Mouse (Mus musculus) E14TG2a.4 (cell line): Measurements from ENCODE around the gene Acy3.
A peak's percentile ranks its signal among the peaks of the same experiment; 100 is the strongest.

Experiments used
- H3K27me3 ChIP-seq: 2 replicates; pipeline ENCODE4 v1.6.1; 2014; ENCODE audit warnings: low read length, control low read depth; ENCODE audit not compliant: insufficient read depth
- H3K36me3 ChIP-seq: 2 replicates; pipeline ENCODE4 v1.6.1; 2014; ENCODE audit warnings: low read length, control low read depth; ENCODE audit not compliant: insufficient read depth
- H3K4me1 ChIP-seq: replicated peaks from 2 replicates; pipeline ENCODE4 v1.6.1; 2014; ENCODE audit warnings: low read depth, low read length, control low read depth
- H3K4me3 ChIP-seq: replicated peaks from 2 replicates; pipeline ENCODE4 v1.5.1; 2014; ENCODE audit warnings: mild to moderate bottlenecking, low read length
- H3K9me3 ChIP-seq: 2 replicates; pipeline ENCODE4 v1.6.1; 2014; ENCODE audit warnings: low read length, control low read depth
- CTCF ChIP-seq: conservative IDR thresholded peaks from 2 replicates; pipeline ENCODE4 v1.5.1; 2014; ENCODE audit warnings: low read length
- NANOG ChIP-seq: IDR thresholded peaks from 2 replicates; pipeline ENCODE4 v1.6.1; 2014; ENCODE audit warnings: borderline replicate concordance, low read length, mixed read lengths
- POU5F1 ChIP-seq: IDR thresholded peaks from 2 replicates; pipeline ENCODE4 v1.6.1; 2014; ENCODE audit warnings: low read length, borderline replicate concordance

Acy3 gene

GRCm38 (mm10) chr19:3983527-3984200 is 2.7 kb upstream of the Acy3 start:
- Histone ChIP-seq H3K9me3 (no peaks in the 10 kb centered on the region), H3K27me3 (no peaks in the 10 kb centered on the region), H3K36me3 (no peaks in the 10 kb centered on the region), H3K4me3 (no peak overlapping the region), H3K4me1 (peaks cover 71% of the 10 kb centered on the region)
- TF ChIP-seq NANOG (no peak), POU5F1 (no peak), CTCF (no peak)

- TF ChIP-seq POU5F1 (no peak), CTCF (no peak), NANOG (no peak)
- H3K27me3 ChIP-seq, result no peaks in the 10 kb centered on the region
- H3K9me3 ChIP-seq, result no peaks in the 10 kb centered on the region
- no peaks in the 10 kb centered on the region for H3K36me3 ChIP-seq
- H3K4me3 ChIP-seq, result 0 out of 2 replicates have a peak overlapping the region, but pooled peaks have one; percentile 20
- peaks cover 72% of the 10 kb centered on the region for H3K4me1 ChIP-seq
Measured at GRCm38 (mm10) chr19:3985261-3985681, 1.1 kb upstream of the Acy3 start.

GRCm38 (mm10) chr19:3988066-3988465 is 1.7 kb downstream of the Acy3 start:
- H3K27me3 ChIP-seq, result no peaks in the 10 kb centered on the region
- H3K4me3 ChIP-seq, result no peak overlapping the region
- H3K36me3 ChIP-seq, result no peaks in the 10 kb centered on the region
- TF ChIP-seq POU5F1 (no peak), NANOG (no peak), CTCF (no peak)
- H3K4me1 ChIP-seq, result peaks cover 70% of the 10 kb centered on the region
- H3K9me3 ChIP-seq, result no peaks in the 10 kb centered on the region

GRCm38 (mm10) chr19:3988750-3989149 is 2.4 kb downstream of the Acy3 start:
- no peaks in the 10 kb centered on the region for H3K27me3 ChIP-seq
- H3K9me3 ChIP-seq, result no peaks in the 10 kb centered on the region
- H3K36me3 ChIP-seq, result no peaks in the 10 kb centered on the region
- peaks cover 63% of the 10 kb centered on the region for H3K4me1 ChIP-seq
- TF ChIP-seq CTCF (peak; percentile 73), NANOG (no peak), POU5F1 (no peak)
- no peak overlapping the region for H3K4me3 ChIP-seq

- Histone ChIP-seq H3K36me3 (no peaks in the 10 kb centered on the region), H3K9me3 (no peaks in the 10 kb centered on the region), H3K4me3 (no peak overlapping the region), H3K4me1 (peaks cover 43% of the 10 kb centered on the region), H3K27me3 (no peaks in the 10 kb centered on the region)
- TF ChIP-seq CTCF (no peak), NANOG (no peak), POU5F1 (no peak)
Measured at GRCm38 (mm10) chr19:3990804-3991203, 4.4 kb downstream of the Acy3 start.

- Histone ChIP-seq H3K9me3 (no peaks in the 10 kb centered on the region), H3K27me3 (no peaks in the 10 kb centered on the region), H3K36me3 (no peaks in the 10 kb centered on the region), H3K4me1 (peaks cover 35% of the 10 kb centered on the region), H3K4me3 (no peak overlapping the region)
- TF ChIP-seq CTCF (no peak), POU5F1 (no peak), NANOG (no peak)
Measured at GRCm38 (mm10) chr19:3991562-3991961, 5.2 kb downstream of the Acy3 start.

- H3K4me1 ChIP-seq, result peaks cover 31% of the 10 kb centered on the region
- H3K9me3 ChIP-seq, result no peaks in the 10 kb centered on the region
- TF ChIP-seq NANOG (no peak), CTCF (no peak), POU5F1 (no peak)
- no peak overlapping the region for H3K4me3 ChIP-seq
- H3K27me3 ChIP-seq, result no peaks in the 10 kb centered on the region
- H3K36me3 ChIP-seq, result no peaks in the 10 kb centered on the region
Measured at GRCm38 (mm10) chr19:3991966-3992365, 5.6 kb downstream of the Acy3 start.

GRCm38 (mm10) chr19:3992416-3992815 is 6.0 kb downstream of the Acy3 start, which contains the start of gene Tbx10:
Tbx10 (plus strand) TSS chr19:3992752.
- Histone ChIP-seq H3K9me3 (no peaks in the 10 kb centered on the region), H3K36me3 (no peaks in the 10 kb centered on the region), H3K4me1 (peaks cover 32% of the 10 kb centered on the region), H3K27me3 (no peaks in the 10 kb centered on the region), H3K4me3 (no peak within 1 kb of the TSS)
- TF ChIP-seq CTCF (no peak), NANOG (no peak), POU5F1 (no peak)

GRCm38 (mm10) chr19:3994932-3995331 is 8.6 kb downstream of the Acy3 start:
- Histone ChIP-seq H3K9me3 (no peaks in the 10 kb centered on the region), H3K27me3 (no peaks in the 10 kb centered on the region; the same call in 1 of the 2 replicates), H3K36me3 (no peaks in the 10 kb centered on the region), H3K4me1 (peaks cover 34% of the 10 kb centered on the region), H3K4me3 (no peak overlapping the region)
- TF ChIP-seq NANOG, result no peak
- TF ChIP-seq POU5F1, result no peak
- no peak for TF ChIP-seq CTCF
